Mouse (Mus musculus) heart, embryonic 14.5 days (tissue): ENCODE measurements around the gene Hist1h4n. TPM values are rescaled to one million over a fixed set of nuclear protein-coding genes. Genes with fewer than 3 reads are reported as not detected.
"Not testable (repeated sequence)": the region's sequence is repeated elsewhere in the genome, so short reads cannot be mapped to it uniquely, and the experiment has no call there.

Experiments
- ATAC-seq: fragments of 200-750 bp; cut with Nextera tagmentation; 2 replicates; pipeline ENCODE4 v1.8.0; 2017; ENCODE audit warnings: low read depth, moderate TSS enrichment; ENCODE audit not compliant: insufficient number of reproducible peaks, insufficient read depth, low FRiP score
- H3K27ac ChIP-seq, 2 experiments: fragments of 200-500 bp in 1 of 2; fragments of 300-500 bp in 1 of 2; sonication (generic) in 1 of 2; replicated peaks in 1 of 2; 2 replicates each; pipeline ENCODE4 v1.5.1; 2012 to 2014; ENCODE audit warnings: low read depth in 2 of 2, low read length in 2 of 2, control low read depth in 1 of 2, mild to moderate bottlenecking in 1 of 2, mixed read lengths in 1 of 2; ENCODE audit not compliant: control insufficient read depth in 1 of 2, insufficient read depth in 1 of 2
- H3K27me3 ChIP-seq: fragments of 300-500 bp; sonication (generic); 2 replicates; pipeline ENCODE4 v1.6.1; 2014; ENCODE audit warnings: mild to moderate bottlenecking, low read length, control low read depth; ENCODE audit not compliant: control insufficient read depth, insufficient read depth
- H3K36me3 ChIP-seq: fragments of 300-500 bp; sonication (generic); 2 replicates; pipeline ENCODE4 v1.6.1; 2014; ENCODE audit warnings: mild to moderate bottlenecking, control low read depth, low read length, mixed read lengths; ENCODE audit not compliant: control insufficient read depth, insufficient read depth
- H3K4me1 ChIP-seq, 2 experiments: fragments of 200-500 bp in 1 of 2; fragments of 300-500 bp in 1 of 2; sonication (generic) in 1 of 2; 2 replicates each; pipeline ENCODE4 v1.6.1; 2012 to 2014; ENCODE audit warnings: low read length in 2 of 2, control low read depth in 1 of 2, mixed read lengths in 1 of 2; ENCODE audit not compliant: control insufficient read depth in 2 of 2, insufficient read depth in 2 of 2
- H3K4me2 ChIP-seq: fragments of 300-500 bp; sonication (generic); 2 replicates; pipeline ENCODE4 v1.6.1; 2014; ENCODE audit warnings: mild to moderate bottlenecking, low read length
- H3K4me3 ChIP-seq, 2 experiments: fragments of 200-500 bp in 1 of 2; fragments of 300-500 bp in 1 of 2; sonication (generic) in 1 of 2; 2 replicates each; pipeline ENCODE4 v1.5.1; 2012 to 2014; ENCODE audit warnings: low read length in 2 of 2, mild to moderate bottlenecking in 2 of 2, control low read depth in 1 of 2, low read depth in 1 of 2, moderate library complexity in 1 of 2; ENCODE audit not compliant: control insufficient read depth in 1 of 2, insufficient read depth in 1 of 2
- H3K9ac ChIP-seq: fragments of 300-500 bp; sonication (generic); 2 replicates; pipeline ENCODE4 v1.6.1; 2014; ENCODE audit warnings: mild to moderate bottlenecking, low read length
- H3K9me3 ChIP-seq: fragments of 300-500 bp; sonication (generic); 2 replicates; pipeline ENCODE4 v1.6.1; 2016; ENCODE audit warnings: low read length, control low read depth; ENCODE audit not compliant: control insufficient read depth
- WGBS: fragments of 180-500 bp; shearing (Covaris S2); extraction: QIAGEN DNeasy Blood & Tissue Kit; methylation state at CpG from one replicate; pipeline ENCODE4 v1.1.7; 2014; 5-methylcytosine and 5-hydroxymethylcytosine counted together
- polyA plus RNA-seq: library from polyadenylated mRNA; unstranded; fragments of >200 nt; fragmentation: Nextera tagmentation; extraction: Ambion mirVana; gene quantifications from 2 replicates; pipeline ENCODE4 v1.2.1, GENCODE M21; 2014

Hist1h4n gene
- 5.9 and 10.4 TPM in 2 replicates for polyA plus RNA-seq

DNA sequence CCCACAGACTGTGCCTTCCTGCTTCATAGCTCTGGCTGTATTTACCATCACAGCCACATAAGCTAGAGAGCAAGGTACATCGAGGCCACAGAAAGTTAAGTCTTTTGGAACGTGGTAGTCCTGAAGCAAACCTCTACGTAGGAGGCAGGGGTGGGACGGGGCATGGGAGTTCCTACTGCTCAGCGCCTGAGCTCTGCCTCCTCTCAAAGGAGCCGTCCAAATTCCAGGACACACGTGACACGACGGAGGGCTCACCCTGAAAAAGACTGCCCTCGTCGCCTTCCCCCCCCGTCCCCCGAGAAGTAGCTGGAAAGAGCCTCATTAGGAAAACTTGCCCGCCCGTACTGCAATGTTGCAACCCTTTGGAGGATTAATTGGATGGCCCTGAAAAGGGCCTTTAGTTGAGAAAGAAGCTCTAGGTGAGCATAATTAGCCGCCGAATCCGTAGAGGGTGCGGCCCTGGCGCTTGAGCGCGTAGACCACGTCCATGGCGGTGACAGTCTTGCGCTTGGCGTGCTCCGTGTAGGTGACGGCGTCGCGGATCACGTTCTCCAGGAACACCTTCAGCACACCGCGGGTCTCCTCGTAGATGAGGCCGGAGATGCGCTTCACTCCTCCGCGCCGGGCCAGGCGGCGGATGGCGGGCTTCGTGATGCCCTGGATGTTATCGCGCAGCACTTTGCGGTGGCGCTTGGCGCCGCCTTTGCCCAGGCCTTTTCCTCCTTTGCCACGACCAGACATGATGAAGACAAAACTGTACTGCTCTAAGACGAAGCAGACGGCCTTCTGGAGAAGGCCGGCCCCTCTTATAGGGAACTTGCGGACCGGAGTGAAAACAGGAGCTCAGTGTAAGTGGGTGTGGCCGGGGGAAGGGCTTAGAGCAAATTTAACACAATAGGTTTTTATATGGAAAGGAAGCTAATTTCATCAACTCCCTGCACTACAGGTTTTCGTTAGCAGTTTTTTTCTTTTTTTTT, at the start of gene Hist1h4n:
Gene Hist1h4n, minus strand, starts transcription at position 779 of the 977 bp plus-strand sequence.
- Histone ChIP-seq H3K4me3 (peak within 1 kb of the TSS in 1 of 2 experiments; percentile 20; a peak in 2 of 4 replicates), H3K4me2 (peak within 1 kb of the TSS; percentile 39; the same call in 1 of the 2 replicates)
- not testable (repeated sequence) for H3K9me3 ChIP-seq, H3K9ac ChIP-seq, H3K4me1 ChIP-seq, H3K27ac ChIP-seq, H3K27me3 ChIP-seq, H3K36me3 ChIP-seq
- 0% methylated on average over 23 of the region's 58 CpGs for WGBS
- ATAC-seq: peak; percentile 83

DNA sequence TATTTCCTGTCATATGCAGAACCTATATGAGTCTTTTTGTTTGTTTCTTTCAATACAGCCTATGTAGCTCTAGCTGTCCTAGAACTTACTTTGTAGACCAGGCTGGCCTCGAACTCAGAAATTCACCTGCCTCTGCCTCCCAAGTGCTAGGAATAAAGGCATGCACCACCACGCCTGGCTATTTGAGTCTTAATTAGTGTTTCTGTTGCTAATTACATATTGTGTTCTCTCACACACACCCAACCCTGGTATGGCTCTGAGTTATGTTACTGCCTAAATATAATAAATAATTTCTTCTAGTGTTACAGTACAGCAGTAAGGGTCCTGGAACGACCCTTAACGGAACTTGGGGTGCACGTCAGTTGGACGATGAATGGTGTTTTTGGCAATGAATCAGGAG, 48.7 kb upstream of the Hist1h4n start:
- no peaks in the 10 kb centered on the region for H3K27me3 ChIP-seq
- no peak for ATAC-seq
- H3K36me3 ChIP-seq: no peaks in the 10 kb centered on the region
- H3K4me3 ChIP-seq: no peak overlapping the region
- H3K9ac ChIP-seq: no peak overlapping the region
- 82% methylated on average over 6 of the region's 6 CpGs for WGBS
- peaks cover 0 to 4% of the 10 kb centered on the region in 2 experiments; a peak in 1 of 4 replicates for H3K4me1 ChIP-seq
- H3K27ac ChIP-seq: no peak overlapping the region
- no peaks in the 10 kb centered on the region for H3K9me3 ChIP-seq
- no peak overlapping the region for H3K4me2 ChIP-seq

DNA sequence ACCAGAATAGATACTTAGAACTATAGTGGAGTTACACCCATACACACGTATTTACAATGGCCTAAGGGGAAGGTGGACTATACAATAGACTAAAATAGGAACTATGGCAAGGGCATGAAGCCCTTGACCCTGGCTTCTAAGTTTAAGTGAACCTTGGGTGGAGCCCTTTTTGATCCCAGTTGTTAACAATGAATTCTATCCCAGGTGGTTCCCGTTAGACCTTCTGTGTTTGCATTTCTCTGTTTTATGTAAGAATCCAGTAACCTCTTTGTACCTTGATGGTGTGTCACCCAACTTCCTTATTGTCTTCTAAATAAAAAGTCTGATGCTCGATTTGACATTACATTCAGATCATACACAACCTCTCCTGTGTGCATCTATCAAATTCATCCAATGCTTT, 33.5 kb upstream of the Hist1h4n start:
- not testable (repeated sequence) for H3K4me1 ChIP-seq, H3K9ac ChIP-seq, H3K27me3 ChIP-seq, H3K27ac ChIP-seq, H3K36me3 ChIP-seq, H3K4me2 ChIP-seq, H3K9me3 ChIP-seq, ATAC-seq, H3K4me3 ChIP-seq
- 72% methylated on average over 3 of the region's 3 CpGs for WGBS

DNA sequence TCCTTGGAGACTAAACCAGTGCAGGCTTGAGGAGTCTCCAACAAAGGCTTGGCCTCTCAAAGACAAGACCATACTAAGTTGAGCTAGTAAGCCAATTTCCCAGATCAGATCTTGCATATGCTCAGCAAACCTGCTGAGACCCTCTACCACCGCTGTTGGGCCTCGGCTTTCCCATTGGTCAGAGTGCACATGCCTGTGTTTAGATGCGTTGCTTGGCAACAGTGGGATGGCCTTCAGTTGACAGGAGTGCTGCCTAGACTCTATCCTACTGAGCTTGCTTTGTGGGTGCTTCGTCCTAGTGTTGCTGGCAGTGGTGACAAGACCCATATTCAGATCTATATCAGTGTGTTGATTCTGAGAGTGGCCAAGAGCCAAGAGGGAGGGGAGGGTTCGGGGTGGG, 29.6 kb upstream of the Hist1h4n start:
- no peak overlapping the region for H3K9ac ChIP-seq
- H3K4me1 ChIP-seq: no peaks in the 10 kb centered on the region
- no peak overlapping the region for H3K4me2 ChIP-seq
- WGBS: 21% methylated on average over 5 of the region's 5 CpGs
- ATAC-seq: no peak
- no peaks in the 10 kb centered on the region for H3K9me3 ChIP-seq
- no peaks in the 10 kb centered on the region for H3K36me3 ChIP-seq
- H3K27ac ChIP-seq: no peak overlapping the region
- no peaks in the 10 kb centered on the region for H3K27me3 ChIP-seq
- H3K4me3 ChIP-seq: no peak overlapping the region

DNA sequence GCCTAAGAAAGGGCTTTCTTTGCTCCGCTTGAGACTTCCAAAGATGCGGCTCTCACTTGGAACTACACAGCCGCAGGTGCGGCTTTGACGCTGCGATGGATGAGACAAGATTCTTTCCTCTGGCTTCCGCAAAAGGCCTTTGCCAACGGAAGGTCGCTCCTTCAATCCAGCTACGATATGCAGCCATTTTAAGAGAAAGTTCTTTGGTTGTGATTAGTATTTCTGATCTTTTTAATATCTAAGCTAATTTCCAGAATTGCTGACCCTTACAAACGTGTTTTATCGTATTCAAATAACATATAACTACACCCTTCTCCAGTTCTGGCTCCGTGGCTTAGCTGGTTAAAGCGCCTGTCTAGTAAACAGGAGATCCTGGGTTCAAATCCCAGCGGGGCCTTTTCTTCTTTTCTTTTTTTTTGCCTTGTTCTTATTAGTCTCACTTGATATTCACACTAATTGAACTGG, 23.7 kb upstream of the Hist1h4n start:
- peak overlapping the region; percentile 62 for H3K4me2 ChIP-seq
- peaks cover 7 to 16% of the 10 kb centered on the region in 2 experiments for H3K4me1 ChIP-seq
- no peak overlapping the region for H3K27ac ChIP-seq
- peak overlapping the region; percentile 36 to 65 for H3K4me3 ChIP-seq
- H3K27me3 ChIP-seq: no peaks in the 10 kb centered on the region
- no peak for ATAC-seq
- no peaks in the 10 kb centered on the region for H3K36me3 ChIP-seq
- no peaks in the 10 kb centered on the region for H3K9me3 ChIP-seq
- peak overlapping the region; percentile 58 for H3K9ac ChIP-seq
- 2% methylated on average over 15 of the region's 15 CpGs for WGBS

DNA sequence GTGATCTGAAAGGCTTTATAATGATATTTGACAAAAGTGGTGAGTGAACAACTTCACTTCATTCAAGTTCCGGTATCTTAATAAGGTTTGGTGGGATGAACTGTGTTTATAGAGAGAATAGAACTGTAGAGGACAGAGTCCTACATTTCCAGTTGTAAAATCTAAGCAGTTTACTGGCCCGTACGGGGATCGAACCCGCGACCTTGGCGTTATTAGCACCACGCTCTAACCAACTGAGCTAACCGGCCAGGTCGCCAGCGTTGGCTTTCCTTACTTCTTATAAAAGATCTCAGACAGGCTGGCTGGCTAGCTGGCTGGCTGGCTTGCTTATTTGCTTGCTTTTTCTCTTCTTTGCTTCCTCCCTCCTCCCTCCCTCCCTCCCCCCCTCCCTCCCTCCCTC, 23.1 kb upstream of the Hist1h4n start:
- Histone ChIP-seq H3K4me1 (peaks cover 9 to 18% of the 10 kb centered on the region in 2 experiments), H3K9ac (no peak overlapping the region), H3K4me3 (peak overlapping the region in 1 of 2 experiments; percentile 36; a peak in 2 of 4 replicates), H3K9me3 (no peaks in the 10 kb centered on the region), H3K27ac (no peak overlapping the region), H3K27me3 (no peaks in the 10 kb centered on the region), H3K4me2 (peak overlapping the region; percentile 62), H3K36me3 (no peaks in the 10 kb centered on the region)
- no peak for ATAC-seq
- 5% methylated on average over 11 of the region's 11 CpGs for whole genome bisulfite sequencing

DNA sequence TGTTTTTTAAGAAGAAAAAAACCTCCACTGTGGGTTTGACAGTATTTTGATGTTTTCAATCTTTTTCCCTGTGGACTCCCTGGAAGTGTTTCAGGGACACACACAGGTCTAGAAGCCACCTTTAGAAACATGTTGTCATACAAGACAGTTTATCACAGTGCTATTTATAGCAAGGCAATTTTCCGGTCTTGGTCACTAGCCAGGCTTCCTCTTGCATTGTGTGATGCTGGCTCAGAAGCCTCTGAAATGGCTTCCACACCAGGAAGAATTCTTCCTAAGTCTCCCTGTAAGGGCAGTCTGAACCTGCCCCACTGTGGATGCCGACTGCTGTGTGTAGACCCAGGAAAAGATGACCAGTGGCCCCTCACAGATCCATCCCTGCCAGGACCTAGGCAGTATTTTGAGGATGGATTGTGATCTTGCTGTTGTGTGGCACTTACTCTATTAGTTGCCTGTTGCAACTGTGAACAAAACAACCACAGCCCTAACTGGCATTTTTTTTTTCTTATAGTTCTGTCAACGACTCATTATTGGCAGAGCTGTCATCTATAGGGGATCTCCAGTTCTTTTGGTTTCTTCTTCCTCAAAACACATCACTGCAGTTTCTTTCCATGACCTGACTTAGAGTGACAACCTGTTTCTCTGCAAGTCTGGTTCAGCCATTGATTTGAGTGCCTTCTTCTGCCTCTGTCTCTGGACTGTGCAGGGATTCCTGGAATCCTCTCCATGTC, 20.4 kb upstream of the Hist1h4n start:
- Histone ChIP-seq H3K36me3 (no peaks in the 10 kb centered on the region), H3K4me1 (peaks cover 9 to 18% of the 10 kb centered on the region in 2 experiments), H3K27me3 (no peaks in the 10 kb centered on the region), H3K9me3 (no peaks in the 10 kb centered on the region), H3K4me3 (no peak overlapping the region), H3K4me2 (peak overlapping the region; percentile 35; the same call in 1 of the 2 replicates), H3K27ac (peak overlapping the region; percentile 88 to 91), H3K9ac (no peak overlapping the region)
- ATAC-seq: peak; percentile 47; the same call in 1 of the 2 replicates
- WGBS: 35% methylated on average over 3 of the region's 3 CpGs
